Comparison of ENCODE assay signal across 19 mouse cellular contexts in the genomic region with DNA sequence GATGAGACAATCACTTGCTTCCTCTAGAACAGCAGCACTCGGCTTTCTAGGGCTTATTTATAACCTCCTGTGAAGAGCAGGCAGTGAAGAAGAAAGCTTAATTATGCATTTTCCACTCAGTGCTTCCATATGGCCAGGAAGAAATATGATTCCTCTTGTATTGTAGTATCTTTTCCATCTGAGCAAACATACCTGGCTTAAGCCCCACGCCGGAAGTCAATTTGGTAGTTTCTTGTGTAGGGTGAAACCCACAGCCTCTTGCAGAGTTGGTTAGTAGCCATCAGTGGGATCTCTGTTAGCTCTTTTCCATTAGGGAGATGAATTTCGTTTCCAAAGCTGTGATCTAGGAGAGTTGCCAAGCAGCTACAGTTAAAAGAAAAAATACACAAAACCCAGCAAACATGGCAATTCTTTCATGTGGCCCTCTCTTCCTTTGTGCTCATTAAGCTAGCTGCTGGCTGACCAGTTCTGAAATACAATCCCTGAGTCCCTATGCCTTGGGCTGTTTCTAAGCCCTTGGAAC.
DNase-seq lines count a peak whose midpoint lies in the region; ATAC-seq and TF ChIP-seq lines count a peak whose summit lies in the region.
"Had no signal": no experiment of that assay in that cellular context is flagged by ENCODE, and none has a peak within 500 bp of the region (broad histone marks: within the 10 kb centered on the region; RNA-seq: fewer than 3 reads in every experiment).

No protein-coding gene starts in this region.

- no peak overlapping the region for H3K9ac ChIP-seq in embryonic facial prominence, embryonic 14.5 days (ENCODE audit: low read depth, low read length)
- H3K9ac ChIP-seq: heart, embryonic 12.5 days; hindbrain, embryonic 14.5 days; limb, embryonic 13.5 days had no signal

- peak; percentile 23 to 48 for DNase-seq in frontal cortex, postnatal 36 days (ENCODE audit: low spot score in 2 of 2)
- no peak for DNase-seq in frontal cortex, postnatal 25 days (ENCODE audit: low spot score in 2 of 2)
- DNase-seq in left cerebral cortex, adult 9 months (ENCODE audit: low spot score in 2 of 2) = peak; percentile 22 to 42
- DNase-seq in left cerebral cortex, postnatal 4 days = no peak
- DNase-seq in Patski (ENCODE audit: low read depth, low spot score) = peak; percentile 83
- peak; percentile 80 for DNase-seq in embryonic facial prominence, embryonic 14.5 days (ENCODE audit: low spot score)
- no peak for DNase-seq in adrenal gland, postnatal 10 days
- no peak for DNase-seq in thymus, postnatal 4 days
- DNase-seq: adrenal gland, postnatal 14 days; cerebellum, adult 11-12 months; embryo, embryonic 11 days; gastrocnemius, adult 2 months; kidney, postnatal 25 days; midbrain, embryonic 14.5 days had no signal

- no peaks in the 10 kb centered on the region for H3K9me3 ChIP-seq in embryonic facial prominence, embryonic 14.5 days (ENCODE audit: control insufficient read depth, low read length)
- H3K9me3 ChIP-seq: heart, embryonic 12.5 days; limb, embryonic 13.5 days had no signal

- no peak overlapping the region for H3K27ac ChIP-seq in embryonic facial prominence, embryonic 14.5 days (replicated peaks; ENCODE audit: low read depth, low read length)
- H3K27ac ChIP-seq: gastrocnemius, adult 2 months; hindbrain, embryonic 14.5 days; limb, embryonic 13.5 days had no signal

- H3K4me2 ChIP-seq in embryonic facial prominence, embryonic 14.5 days (ENCODE audit: low read depth, low read length) = no peak overlapping the region
- H3K4me2 ChIP-seq: heart, embryonic 12.5 days; hindbrain, embryonic 14.5 days; limb, embryonic 13.5 days had no signal

- intact Hi-C loops in left cerebral cortex, postnatal 4 days (cut with DNase I) = no loop called here

- ATAC-seq in Patski = peak; percentile 74
- ATAC-seq in embryonic facial prominence, embryonic 14.5 days (ENCODE audit: low read depth) = peak; percentile 72
- ATAC-seq: CD4-positive, CD25-positive, alpha-beta regulatory T cell, adult 4 months; lung, postnatal 0 days had no signal

- H3K4me3 ChIP-seq in embryonic facial prominence, embryonic 14.5 days (ENCODE audit: low read depth, low read length) = no peak overlapping the region
- H3K4me3 ChIP-seq: gastrocnemius, adult 2 months; heart, embryonic 12.5 days; limb, embryonic 13.5 days had no signal

- WGBS in embryonic facial prominence, embryonic 14.5 days = 33% methylated on average over 4 of the region's 4 CpGs

- POLR2A ChIA-PET in Patski (lab: Charles Lee) = interaction anchor here (1.4 kb wide), 1 partner anchor 114 kb away, joined by 4 read pairs; no protein-coding TSS in a partner anchor

- CTCF ChIA-PET in Patski (lab: Charles Lee) = interaction anchor here (1.1 kb wide), 1 partner anchor 25 kb away, joined by 3 read pairs; no protein-coding TSS in a partner anchor

- no peaks in the 10 kb centered on the region for H3K36me3 ChIP-seq in embryonic facial prominence, embryonic 14.5 days (ENCODE audit: control insufficient read depth, insufficient read depth, low read length)
- H3K36me3 ChIP-seq: heart, embryonic 12.5 days; limb, embryonic 13.5 days had no signal

- no peak for TF ChIP-seq CTCF in Patski (IDR thresholded peaks at IDR 0.05)

- in situ Hi-C loops in Patski (cut with MboI; ENCODE audit: low pct_unique_long_range_greater_than_20kb) = no loop called here

- H3K27me3 ChIP-seq in Patski = no peaks in the 10 kb centered on the region
- no peaks in the 10 kb centered on the region for H3K27me3 ChIP-seq in embryonic facial prominence, embryonic 14.5 days (replicated peaks; ENCODE audit: control insufficient read depth, insufficient read depth, low read length)
- H3K27me3 ChIP-seq: heart, embryonic 12.5 days; limb, embryonic 13.5 days had no signal

- H3K4me1 ChIP-seq in embryonic facial prominence, embryonic 14.5 days (ENCODE audit: control insufficient read depth, insufficient read depth, low read length) = no peaks in the 10 kb centered on the region; the same call in 1 of the 2 replicates
- H3K4me1 ChIP-seq: limb, embryonic 13.5 days had no signal

Comparison
In these comparisons a context has a peak if more than half of its experiments do, and no peak if none do; other contexts are left out.
1. DNase-seq: peak in frontal cortex, postnatal 36 days (2 of 2), left cerebral cortex, adult 9 months (2 of 2), Patski (single experiment) and embryonic facial prominence, embryonic 14.5 days (single experiment); none in frontal cortex, postnatal 25 days (0 of 2), left cerebral cortex, postnatal 4 days (single experiment), adrenal gland, postnatal 10 days (single experiment) and thymus, postnatal 4 days (single experiment).